Mouse (Mus musculus): ENCODE data around the gene Arhgap32.

DNA sequence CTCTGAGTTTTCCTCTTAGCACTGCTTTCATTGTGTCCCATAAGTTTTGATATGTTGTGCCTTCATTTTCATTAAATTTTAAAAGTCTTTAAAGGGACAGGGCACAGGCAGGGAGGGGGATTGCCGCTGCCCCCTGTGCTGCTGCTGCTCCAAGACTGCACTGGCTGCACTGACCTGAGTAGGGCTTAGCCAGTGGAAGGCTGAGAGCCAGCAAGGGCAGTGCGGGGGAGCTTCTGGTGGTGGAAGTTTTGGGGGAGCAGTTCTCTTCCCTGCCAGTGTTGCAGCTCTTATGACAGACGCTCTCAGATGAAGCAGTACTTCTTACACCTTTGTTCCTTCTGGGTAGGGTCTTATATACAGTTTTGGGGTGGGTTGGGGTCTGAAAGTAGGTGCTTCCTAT, 33.3 kb downstream of the Arhgap32 start:
- TF ChIP-seq CTCF (IDR thresholded peaks at IDR 0.05; ENCODE audit: low read depth) (no peak), EP300 (IDR thresholded peaks at IDR 0.05; ENCODE audit: low read depth) (no peak)
